In genomic region chr10:41867956-41868355, GRCm38 (mm10) we compare ENCODE assay signal across 19 mouse cellular contexts. TPM values are rescaled to one million over a fixed set of nuclear protein-coding genes. Genes with fewer than 3 reads are reported as not detected.
DNase-seq lines count a peak whose midpoint lies in the region; ATAC-seq lines count a peak whose summit lies in the region.
"Had no signal": no experiment of that assay in that cellular context is flagged by ENCODE, and none has a peak within 500 bp of the region (broad histone marks: within the 10 kb centered on the region; RNA-seq: fewer than 3 reads in every experiment).

No protein-coding gene starts in this region.

- no peak overlapping the region for H3K9ac ChIP-seq in hindbrain, embryonic 16.5 days (ENCODE audit: low read depth, low read length)
- H3K9ac ChIP-seq in hindbrain, embryonic 14.5 days = no peak overlapping the region
- H3K9ac ChIP-seq: embryonic facial prominence, embryonic 12.5 days; liver, embryonic 14.5 days; lung, embryonic 15.5 days; stomach, embryonic 15.5 days had no signal

- ATAC-seq in hindbrain, embryonic 16.5 days = peak; percentile 28; the same call in 1 of the 2 replicates
- ATAC-seq in hindbrain, embryonic 14.5 days (ENCODE audit: low FRiP score) = no peak
- ATAC-seq in granulocyte monocyte progenitor cell, adult 5-6 weeks (replicated peaks; ENCODE audit: poor library complexity, severe bottlenecking) = peak; percentile 40
- ATAC-seq: forebrain, embryonic 14.5 days had no signal

- no peaks in the 10 kb centered on the region for H3K9me3 ChIP-seq in hindbrain, embryonic 16.5 days (ENCODE audit: control insufficient read depth, low read length)
- H3K9me3 ChIP-seq in hindbrain, embryonic 14.5 days (ENCODE audit: control insufficient read depth, low read length) = no peaks in the 10 kb centered on the region
- H3K9me3 ChIP-seq: embryonic facial prominence, embryonic 12.5 days; heart, embryonic 10.5 days; lung, embryonic 15.5 days; stomach, embryonic 15.5 days had no signal

- no peak overlapping the region for H3K4me3 ChIP-seq in hindbrain, embryonic 16.5 days (ENCODE audit: low read length)
- H3K4me3 ChIP-seq in hindbrain, embryonic 14.5 days (replicated peaks; ENCODE audit: low read length) = no peak overlapping the region
- H3K4me3 ChIP-seq: embryonic facial prominence, embryonic 12.5 days; erythroblast, embryonic 14.5 days; heart, embryonic 10.5 days; layer of hippocampus, adult 2 months; lung, embryonic 15.5 days; stomach, embryonic 15.5 days had no signal

- no peak overlapping the region for H3K4me2 ChIP-seq in hindbrain, embryonic 16.5 days (ENCODE audit: low read length)
- no peak overlapping the region for H3K4me2 ChIP-seq in hindbrain, embryonic 14.5 days (replicated peaks)
- H3K4me2 ChIP-seq: embryonic facial prominence, embryonic 12.5 days; lung, embryonic 15.5 days; stomach, embryonic 15.5 days had no signal

- WGBS in hindbrain, embryonic 16.5 days = 80% methylated on average over 5 of the region's 5 CpGs
- 82% methylated on average over 5 of the region's 5 CpGs for WGBS in hindbrain, embryonic 14.5 days

- peaks cover 8% of the 10 kb centered on the region for H3K4me1 ChIP-seq in hindbrain, embryonic 16.5 days (ENCODE audit: control insufficient read depth, insufficient read depth, low read depth, low read length)
- H3K4me1 ChIP-seq in hindbrain, embryonic 14.5 days (replicated peaks; ENCODE audit: control insufficient read depth, insufficient read depth, low read length) = no peaks in the 10 kb centered on the region

- no peak overlapping the region for H3K27ac ChIP-seq in hindbrain, embryonic 16.5 days (ENCODE audit: low read depth, low read length)
- no peak overlapping the region for H3K27ac ChIP-seq in hindbrain, embryonic 14.5 days
- H3K27ac ChIP-seq: embryonic facial prominence, embryonic 12.5 days; heart, embryonic 10.5 days; layer of hippocampus, adult 2 months; liver, embryonic 14.5 days; lung, embryonic 15.5 days; stomach, embryonic 15.5 days had no signal

- DNase-seq in hindbrain, embryonic 14.5 days (ENCODE audit: low spot score) = no peak
- DNase-seq in CD4-positive, CD25-positive, alpha-beta regulatory T cell, adult 2 months (ENCODE audit: low read depth, low spot score) = peak; percentile 50
- DNase-seq in naive thymus-derived CD4-positive, alpha-beta T cell, adult 2 months (ENCODE audit: low read depth) = peak; percentile 31
- DNase-seq in c-Kit-positive CD71-positive TER-119-positive erythroid progenitor cells, embryonic 14.5 days (ENCODE audit: low spot score) = no peak
- no peak for DNase-seq in kidney, postnatal 14 days
- DNase-seq: cerebellum, adult 9-10 months; gastrocnemius, postnatal 25 days; midbrain, embryonic 14.5 days; thymus, postnatal 25 days had no signal

- no peaks in the 10 kb centered on the region for H3K27me3 ChIP-seq in hindbrain, embryonic 16.5 days (replicated peaks; ENCODE audit: control insufficient read depth, insufficient read depth, low read length)
- no peaks in the 10 kb centered on the region for H3K27me3 ChIP-seq in hindbrain, embryonic 14.5 days (ENCODE audit: control insufficient read depth, insufficient read depth, low read length)
- H3K27me3 ChIP-seq: embryonic facial prominence, embryonic 12.5 days; lung, embryonic 15.5 days; stomach, embryonic 15.5 days had no signal

- H3K36me3 ChIP-seq in hindbrain, embryonic 16.5 days (ENCODE audit: control insufficient read depth, insufficient read depth, low read length) = no peaks in the 10 kb centered on the region
- no peaks in the 10 kb centered on the region for H3K36me3 ChIP-seq in hindbrain, embryonic 14.5 days (replicated peaks; ENCODE audit: control insufficient read depth, insufficient read depth)
- H3K36me3 ChIP-seq: embryonic facial prominence, embryonic 12.5 days; heart, embryonic 10.5 days; lung, embryonic 15.5 days; stomach, embryonic 15.5 days had no signal

RNA-seq across cellular contexts. Expression of gene Sesn1, which starts 58.2 kb away (rescaled TPM):
- 41.0 and 41.2 TPM in 2 replicates for polyA plus RNA-seq in hindbrain, embryonic 16.5 days (2015; fragmentation: Nextera tagmentation; extraction: Ambion mirVana)
- polyA plus RNA-seq in hindbrain, embryonic 14.5 days (2014; fragmentation: Nextera tagmentation; extraction: Ambion mirVana) = 37.1 and 42.7 TPM in 2 replicates
- 30.8 and 31.3 TPM in 2 replicates for total RNA-seq in granulocyte monocyte progenitor cell, adult 5-6 weeks (2014; fragmentation: Nextera tagmentation)
- total RNA-seq in granulocyte monocyte progenitor cell, adult 5-6 weeks (2017) = 21.9 and 24.0 TPM in 2 replicates

RNA-seq across cellular contexts. Expression of gene Cep57l1, which starts 58.3 kb away (rescaled TPM):
- 14.3 and 15.7 TPM in 2 replicates for polyA plus RNA-seq in hindbrain, embryonic 16.5 days (2015; fragmentation: Nextera tagmentation; extraction: Ambion mirVana)
- polyA plus RNA-seq in hindbrain, embryonic 14.5 days (2014; fragmentation: Nextera tagmentation; extraction: Ambion mirVana) = 11.8 and 12.9 TPM in 2 replicates
- 36.0 and 47.6 TPM in 2 replicates for total RNA-seq in granulocyte monocyte progenitor cell, adult 5-6 weeks (2014; fragmentation: Nextera tagmentation)
- total RNA-seq in granulocyte monocyte progenitor cell, adult 5-6 weeks (2017) = 29.2 and 43.4 TPM in 2 replicates

Comparison
In these comparisons a context has a peak if more than half of its experiments do, and no peak if none do; other contexts are left out.
1. DNase-seq: peak in CD4-positive, CD25-positive, alpha-beta regulatory T cell, adult 2 months (single experiment) and naive thymus-derived CD4-positive, alpha-beta T cell, adult 2 months (single experiment); none in hindbrain, embryonic 14.5 days (single experiment), c-Kit-positive CD71-positive TER-119-positive erythroid progenitor cells, embryonic 14.5 days (single experiment) and kidney, postnatal 14 days (single experiment).